ENCODE assay signal across 9 mouse cellular contexts in the genomic region with DNA sequence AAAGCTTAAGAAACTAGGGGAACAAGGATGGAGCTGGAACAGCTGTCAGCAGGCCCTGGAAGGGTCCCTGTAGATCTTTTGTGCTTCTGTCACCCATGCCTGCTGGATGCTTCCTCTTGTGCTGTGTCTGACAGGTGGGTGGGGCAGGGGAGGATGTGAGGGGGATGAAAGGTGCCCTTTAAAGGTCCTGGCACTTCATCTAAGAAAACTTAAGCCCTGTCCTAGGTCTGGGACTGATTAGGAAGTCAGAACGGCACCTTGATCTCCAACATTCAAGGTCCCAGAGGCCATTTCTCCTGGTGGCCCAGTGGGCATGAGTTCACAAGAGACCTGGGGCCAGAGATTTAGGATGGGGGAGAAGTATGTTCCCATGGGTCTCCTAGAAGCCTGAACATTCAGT. TPM values are rescaled to one million over a fixed set of nuclear protein-coding genes. Genes with fewer than 3 reads are reported as not detected.
DNase-seq lines count a peak whose midpoint lies in the region; ATAC-seq and TF ChIP-seq lines count a peak whose summit lies in the region.
"Had no signal": no experiment of that assay in that cellular context is flagged by ENCODE, and none has a peak within 500 bp of the region (broad histone marks: within the 10 kb centered on the region; RNA-seq: fewer than 3 reads in every experiment).

A gene (minus strand): TSS at position 297 of the 400 bp plus-strand sequence.

- peaks cover 6% of the 10 kb centered on the region; the same call in 1 of the 2 replicates for H3K27me3 ChIP-seq in heart, embryonic 14.5 days (ENCODE audit: control insufficient read depth, insufficient read depth, low read length)
- H3K27me3 ChIP-seq in hindbrain, embryonic 11.5 days (ENCODE audit: control insufficient read depth, insufficient read depth, low read length): no peaks in the 10 kb centered on the region
- peaks cover 9% of the 10 kb centered on the region; the same call in 1 of the 2 replicates for H3K27me3 ChIP-seq in limb, embryonic 14.5 days (ENCODE audit: control insufficient read depth, insufficient read depth, low read length)

- 73% methylated on average over 1 of the region's 1 CpGs for WGBS in heart, embryonic 14.5 days
- WGBS in hindbrain, embryonic 11.5 days: 70% methylated on average over 1 of the region's 1 CpGs
- WGBS in limb, embryonic 14.5 days: 56% methylated on average over 1 of the region's 1 CpGs

- H3K27ac ChIP-seq in heart, embryonic 14.5 days (replicated peaks in 1 of 2; ENCODE audit: control insufficient read depth in 1 of 2, insufficient read depth in 1 of 2, low read depth in 2 of 2, low read length in 2 of 2): no peak within 1 kb of the TSS
- no peak within 1 kb of the TSS for H3K27ac ChIP-seq in hindbrain, embryonic 11.5 days (ENCODE audit: low read depth, low read length)
- no peak within 1 kb of the TSS for H3K27ac ChIP-seq in limb, embryonic 14.5 days (replicated peaks; ENCODE audit: low read depth, low read length)

- H3K4me1 ChIP-seq in heart, embryonic 14.5 days (ENCODE audit: control insufficient read depth in 2 of 2, insufficient read depth in 2 of 2, low read length in 2 of 2): peaks cover 0 to 3% of the 10 kb centered on the region in 2 experiments; a peak in 1 of 4 replicates
- no peaks in the 10 kb centered on the region for H3K4me1 ChIP-seq in hindbrain, embryonic 11.5 days (replicated peaks; ENCODE audit: control insufficient read depth, insufficient read depth, low read length)
- H3K4me1 ChIP-seq in limb, embryonic 14.5 days (ENCODE audit: control insufficient read depth, insufficient read depth, low read length): no peaks in the 10 kb centered on the region

- no peak within 1 kb of the TSS for H3K9ac ChIP-seq in heart, embryonic 14.5 days (ENCODE audit: low read length)
- peak within 1 kb of the TSS; percentile 37; the same call in 1 of the 2 replicates for H3K9ac ChIP-seq in hindbrain, embryonic 11.5 days (ENCODE audit: low read depth, low read length)
- H3K9ac ChIP-seq in limb, embryonic 14.5 days (ENCODE audit: low read depth, low read length, severe bottlenecking): peak within 1 kb of the TSS; percentile 28; the same call in 1 of the 2 replicates

- H3K36me3 ChIP-seq in heart, embryonic 14.5 days (ENCODE audit: control insufficient read depth, insufficient read depth, low read length): no peaks in the 10 kb centered on the region
- no peaks in the 10 kb centered on the region for H3K36me3 ChIP-seq in hindbrain, embryonic 11.5 days (ENCODE audit: control insufficient read depth, insufficient read depth, low read length)
- no peaks in the 10 kb centered on the region for H3K36me3 ChIP-seq in limb, embryonic 14.5 days (ENCODE audit: control insufficient read depth, insufficient read depth, low read length)

- no peak within 1 kb of the TSS for H3K4me3 ChIP-seq in heart, embryonic 14.5 days (ENCODE audit: control insufficient read depth in 1 of 2, insufficient read depth in 1 of 2, low read depth in 1 of 2, low read length in 2 of 2)
- peak within 1 kb of the TSS; percentile 34 for H3K4me3 ChIP-seq in hindbrain, embryonic 11.5 days (ENCODE audit: low read depth, low read length)
- H3K4me3 ChIP-seq in limb, embryonic 14.5 days (replicated peaks; ENCODE audit: low read length): peak within 1 kb of the TSS; percentile 28; the same call in 1 of the 2 replicates

- no peak for ATAC-seq in heart, embryonic 14.5 days (ENCODE audit: insufficient number of reproducible peaks, insufficient read depth, low FRiP score, low read depth)
- no peak for ATAC-seq in hindbrain, embryonic 11.5 days (ENCODE audit: low FRiP score)
- ATAC-seq in limb, embryonic 14.5 days (ENCODE audit: low FRiP score, low read depth): no peak

- H3K4me2 ChIP-seq in heart, embryonic 14.5 days (ENCODE audit: low read length): peak within 1 kb of the TSS; percentile 57
- peak within 1 kb of the TSS; percentile 64 for H3K4me2 ChIP-seq in hindbrain, embryonic 11.5 days (replicated peaks; ENCODE audit: low read depth, low read length)
- H3K4me2 ChIP-seq in limb, embryonic 14.5 days (replicated peaks; ENCODE audit: low read depth, low read length, severe bottlenecking): peak within 1 kb of the TSS; percentile 47

- H3K9me3 ChIP-seq in heart, embryonic 14.5 days (ENCODE audit: control insufficient read depth, low read length): no peaks in the 10 kb centered on the region
- no peaks in the 10 kb centered on the region for H3K9me3 ChIP-seq in hindbrain, embryonic 11.5 days (ENCODE audit: control insufficient read depth, low read length)
- H3K9me3 ChIP-seq in limb, embryonic 14.5 days (ENCODE audit: control insufficient read depth, low read length): no peaks in the 10 kb centered on the region

- DNase-seq in heart, adult 9 months (ENCODE audit: low spot score in 2 of 2): no peak
- DNase-seq in adrenal gland, postnatal 10 days: peak; percentile 44
- no peak for DNase-seq in hindbrain, embryonic 11.5 days (ENCODE audit: low spot score)
- no peak for DNase-seq in limb, embryonic 14.5 days (ENCODE audit: low spot score)
- no peak for DNase-seq in cerebellum, postnatal 36 days
- DNase-seq in frontal cortex, postnatal 10 days (ENCODE audit: low spot score in 2 of 2): no peak
- DNase-seq in urinary bladder, postnatal 36 days (ENCODE audit: low spot score in 2 of 2): no peak

- no peak for TF ChIP-seq POLR2A in limb, embryonic 14.5 days (IDR thresholded peaks at IDR 0.05; ENCODE audit: borderline replicate concordance, extremely low read depth, insufficient read depth, insufficient read length)

RNA-seq across cellular contexts. Expression of the gene that starts here (rescaled TPM):
- 0.20 and 0.53 TPM in 2 replicates for polyA plus RNA-seq in heart, embryonic 14.5 days (2014; fragmentation: Nextera tagmentation; extraction: Ambion mirVana)
- 10 to 100 TPM; 13.8 to 14.8 TPM for total RNA-seq in adrenal gland, postnatal 10 days (2021)
- 1.1 and 2.3 TPM in 2 replicates for polyA plus RNA-seq in hindbrain, embryonic 11.5 days (2014; fragmentation: Nextera tagmentation; extraction: Ambion mirVana)
- 1.3 and 1.7 TPM in 2 replicates for polyA plus RNA-seq in limb, embryonic 14.5 days (2012; rRNA removed)
- polyA plus RNA-seq in limb, embryonic 14.5 days (2014; fragmentation: Nextera tagmentation; extraction: Ambion mirVana): 0.91 and 1.0 TPM in 2 replicates
- total RNA-seq: liver, adult 2 months had no signal
- polyA plus RNA-seq: liver, adult 2 months had no signal

Comparison
In these comparisons a context has a peak if more than half of its experiments do, and no peak if none do; other contexts are left out.
1. H3K4me3 ChIP-seq: peak in hindbrain, embryonic 11.5 days (single experiment) and limb, embryonic 14.5 days (single experiment); none in heart, embryonic 14.5 days (0 of 2).
2. Peak in every context shown above with its lines, with median percentiles within 50 percentile points of each other: H3K4me2 ChIP-seq.